Mouse (Mus musculus) kidney, adult 8-10 months (tissue): ENCODE measurements at regions not wholly inside any gene's neighbourhood (a gene's known extent, or its start where the extent isn't known, plus 50 kb on each side); places are given as distances from the start of the nearest gene placed in this dataset.
A peak's percentile ranks its signal among the peaks of the same experiment; 100 is the strongest.

Source experiments
- DNase-seq, 2 experiments: peaks; one replicate each; pipeline ENCODE4 v3.0.0; 2022

DNA sequence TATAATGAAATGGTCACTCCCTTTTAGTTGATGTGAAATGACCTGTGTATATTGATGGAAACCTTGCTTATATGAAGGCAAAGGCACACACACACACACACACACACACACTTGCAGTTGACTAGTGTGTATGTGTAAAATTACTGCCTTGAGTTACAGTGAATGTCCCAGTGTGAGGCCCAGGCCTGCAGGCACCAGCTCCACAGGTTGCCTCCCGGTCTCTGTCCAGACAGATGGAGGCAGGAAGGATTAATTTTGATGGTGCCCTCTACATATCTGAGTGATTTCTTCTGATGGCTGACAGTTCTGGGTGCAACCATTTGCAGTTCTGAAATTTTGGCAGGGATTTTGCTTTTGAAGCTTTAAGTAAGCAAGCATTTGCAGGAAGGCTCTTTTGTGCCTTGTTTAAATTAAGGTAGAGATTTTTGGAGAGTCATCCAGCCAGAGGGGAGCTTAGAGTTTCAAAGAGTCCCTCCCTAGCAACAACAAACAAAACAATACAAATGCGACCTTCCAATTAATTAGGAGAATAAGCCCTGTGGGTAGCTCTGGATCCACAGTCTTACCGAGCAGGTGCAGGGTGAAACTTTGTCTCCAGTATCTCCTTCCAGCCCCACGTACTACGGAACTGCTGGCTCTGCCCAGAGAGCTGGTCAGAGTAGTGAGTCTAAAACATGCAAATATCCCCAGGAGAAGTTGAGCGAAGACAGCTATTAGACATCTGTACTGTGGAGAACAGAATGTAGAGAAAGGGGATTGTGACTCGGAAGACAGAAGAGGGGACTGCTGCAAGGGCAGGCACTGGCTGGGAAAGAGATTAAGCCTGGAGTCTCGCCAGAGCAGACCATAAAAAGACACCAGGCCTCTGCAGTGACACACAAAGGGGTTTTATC lies 87.5 kb upstream of the Tut7 start:
- DNase-seq, result no peak

DNA sequence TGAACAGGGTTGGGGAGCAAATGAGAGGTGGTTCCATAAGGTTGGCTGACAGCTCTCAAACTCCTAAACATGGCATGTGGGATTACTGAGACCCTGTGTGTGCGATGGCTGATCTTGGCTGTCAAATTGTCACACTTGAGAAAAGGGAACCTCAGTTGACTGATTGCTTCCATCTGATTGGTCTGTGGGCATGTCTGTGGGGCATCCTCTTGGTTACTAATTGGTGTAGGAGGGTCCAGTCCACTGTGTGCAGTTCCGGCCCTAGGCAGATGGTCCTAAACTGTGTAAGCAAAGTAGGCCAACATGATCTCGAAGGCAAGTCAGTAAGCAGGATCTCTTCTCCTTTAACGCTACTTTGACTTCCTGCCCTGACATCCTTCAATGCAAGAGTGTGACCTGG lies 86.5 kb upstream of the Tut7 start:
- DNase-seq, result no peak

DNA sequence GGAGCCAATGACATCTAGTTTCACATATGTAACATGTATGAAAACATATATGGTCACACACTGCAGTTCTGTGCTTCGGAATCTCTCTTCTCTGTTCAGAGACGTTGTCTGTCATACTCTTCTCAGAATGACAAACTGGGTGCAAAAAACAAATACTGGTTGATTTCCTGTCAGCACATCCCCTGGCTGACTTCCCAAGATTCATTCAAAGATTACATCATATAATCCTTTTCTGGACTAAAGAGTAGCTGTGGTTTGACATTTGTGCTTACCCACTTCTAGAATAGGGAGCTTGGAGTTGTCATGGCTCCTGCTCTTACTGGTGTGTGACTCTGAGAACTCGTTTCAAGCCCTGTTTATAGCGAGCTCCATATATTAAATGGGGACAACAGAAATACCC lies 85.8 kb upstream of the Tut7 start:
- DNase-seq, result no peak

DNA sequence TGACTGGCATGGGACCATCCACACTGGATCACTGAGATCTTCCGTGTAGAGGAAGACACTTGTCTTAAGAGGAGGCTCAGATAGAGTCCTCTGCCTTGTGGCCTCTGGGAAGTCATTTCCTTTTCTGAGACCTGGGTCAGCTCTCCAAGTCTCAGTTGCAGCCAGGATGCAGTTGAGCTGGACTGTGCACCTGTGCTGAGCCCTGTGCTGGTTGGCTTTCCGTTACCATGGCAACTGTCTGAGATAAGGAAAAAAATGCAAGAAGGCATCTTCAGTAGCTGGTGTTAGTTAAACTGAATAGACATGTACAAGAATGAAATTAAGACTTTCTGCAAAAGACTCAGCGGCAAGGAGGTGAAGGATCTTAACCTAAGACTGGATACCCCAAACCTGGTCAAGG lies 82.5 kb upstream of the Tut7 start:
- no peak for DNase-seq

DNA sequence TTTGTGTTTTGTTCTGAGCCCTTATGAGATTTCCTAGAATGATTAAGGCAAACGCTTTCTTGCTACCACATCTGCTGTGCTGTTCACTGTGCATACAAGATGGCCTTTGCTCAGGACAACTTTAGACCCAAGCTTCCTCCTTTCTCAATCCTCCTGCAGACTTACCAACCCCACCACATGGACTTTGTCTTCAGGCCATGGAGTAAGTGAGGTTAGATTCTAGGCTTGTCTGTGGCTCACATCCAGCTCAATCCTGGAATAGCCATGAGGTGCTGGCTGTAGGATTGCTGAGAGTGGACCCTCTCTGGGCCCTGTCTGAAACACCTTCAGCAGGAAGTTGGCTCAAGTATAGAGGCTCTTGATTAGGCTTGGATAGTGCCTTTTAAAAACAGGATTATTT lies 81.5 kb upstream of the Tut7 start:
- peak; percentile 45 to 60 for DNase-seq

DNA sequence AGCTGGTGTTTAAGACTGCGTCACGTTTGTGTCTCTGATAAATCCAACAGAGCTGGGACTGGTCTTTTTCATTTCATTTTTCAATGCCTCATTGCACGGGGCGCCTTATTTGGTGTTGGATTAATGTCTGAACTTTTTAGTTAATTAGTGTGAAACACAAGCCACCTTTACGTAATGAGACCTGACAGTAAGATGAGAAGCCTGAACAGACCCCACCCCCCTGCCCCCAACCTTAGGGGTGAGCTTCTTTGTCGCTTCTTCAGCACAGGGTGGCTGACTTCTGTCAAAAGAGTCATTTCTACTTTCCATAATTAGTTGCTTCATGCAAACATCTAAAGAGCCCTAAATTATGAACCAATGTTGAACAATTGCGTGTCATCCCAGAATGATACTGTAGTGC lies 76.6 kb upstream of the Tut7 start:
- no peak for DNase-seq

DNA sequence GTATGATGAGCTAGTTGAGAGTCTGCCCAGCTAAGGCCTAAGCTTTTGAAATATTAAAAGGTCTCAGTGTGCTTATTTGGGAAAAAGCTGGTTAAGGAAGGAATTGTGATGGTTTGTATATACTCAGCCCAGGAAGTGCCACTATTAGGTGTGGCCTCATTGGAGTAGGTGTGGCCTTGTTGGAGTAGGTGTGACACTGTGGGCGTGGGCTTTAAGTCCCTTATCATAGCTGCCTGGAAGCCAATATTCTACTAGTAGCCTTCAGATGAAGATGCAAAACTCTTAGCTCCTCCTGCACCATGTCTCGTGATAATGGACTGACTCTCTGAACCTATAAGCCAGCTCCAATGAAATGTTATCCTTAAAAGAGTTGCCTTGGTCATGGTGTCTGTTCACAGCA lies 72.8 kb upstream of the Tut7 start:
- no peak for DNase-seq

DNA sequence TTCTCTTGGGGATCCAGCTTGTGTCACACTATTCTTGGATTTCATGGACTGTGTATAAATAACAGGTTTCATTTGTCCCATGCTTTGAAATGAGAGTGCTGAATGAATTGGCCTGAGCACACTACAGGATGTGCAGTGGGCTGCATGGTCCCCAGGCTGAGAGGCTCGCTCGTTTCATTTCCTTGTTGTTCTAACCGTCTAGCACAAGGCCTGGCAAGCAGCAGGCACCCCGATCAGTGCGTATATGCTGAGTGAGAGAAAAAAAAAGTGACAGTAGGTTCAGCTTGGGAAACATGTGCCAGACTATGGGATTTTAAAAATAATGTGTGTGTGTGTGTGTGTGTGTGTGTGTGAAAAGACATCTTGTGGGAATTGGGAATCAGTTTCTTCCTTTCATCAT lies 71.1 kb upstream of the Tut7 start:
- no peak for DNase-seq

DNA sequence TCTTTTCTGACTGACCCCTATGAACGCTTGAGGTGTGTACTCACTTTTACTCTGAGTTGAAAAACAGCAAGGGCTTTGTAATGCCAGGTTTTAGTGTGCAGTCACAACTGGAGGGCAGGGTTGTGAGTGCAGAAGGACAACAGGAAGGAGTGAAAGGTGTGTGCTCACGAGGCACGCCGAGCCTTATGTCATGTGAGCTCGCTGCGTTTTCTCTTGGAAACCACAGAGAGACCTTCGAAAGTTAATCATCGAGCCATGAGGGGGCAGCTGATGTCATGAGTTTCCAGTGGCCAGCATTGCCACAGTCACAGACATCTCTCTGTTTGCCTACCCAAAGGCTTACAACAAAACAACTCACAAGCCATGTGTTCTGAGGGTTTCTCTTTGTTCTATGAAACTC lies 70.0 kb upstream of the Tut7 start:
- DNase-seq, result peak; percentile 47 to 58

DNA sequence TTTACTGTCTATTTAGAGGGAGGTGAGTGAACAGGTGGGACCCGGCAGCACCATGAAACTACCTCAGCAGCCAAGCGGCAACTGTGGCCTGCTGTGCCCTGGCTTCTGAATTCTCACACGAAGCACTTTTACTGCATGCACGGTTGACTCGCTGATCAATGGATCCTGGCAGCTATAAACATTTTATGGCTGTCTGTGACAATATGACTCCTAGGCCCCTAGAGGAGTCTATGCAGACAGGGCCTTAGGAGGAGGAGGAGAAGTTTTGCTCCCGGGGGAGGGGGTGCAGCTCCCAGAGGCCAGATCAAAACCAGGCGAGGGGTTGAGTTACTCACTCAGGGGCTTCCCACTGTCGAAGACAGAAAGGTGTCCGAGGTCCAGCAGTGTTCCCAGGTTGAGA lies 69.4 kb upstream of the Tut7 start:
- DNase-seq, result no peak

DNA sequence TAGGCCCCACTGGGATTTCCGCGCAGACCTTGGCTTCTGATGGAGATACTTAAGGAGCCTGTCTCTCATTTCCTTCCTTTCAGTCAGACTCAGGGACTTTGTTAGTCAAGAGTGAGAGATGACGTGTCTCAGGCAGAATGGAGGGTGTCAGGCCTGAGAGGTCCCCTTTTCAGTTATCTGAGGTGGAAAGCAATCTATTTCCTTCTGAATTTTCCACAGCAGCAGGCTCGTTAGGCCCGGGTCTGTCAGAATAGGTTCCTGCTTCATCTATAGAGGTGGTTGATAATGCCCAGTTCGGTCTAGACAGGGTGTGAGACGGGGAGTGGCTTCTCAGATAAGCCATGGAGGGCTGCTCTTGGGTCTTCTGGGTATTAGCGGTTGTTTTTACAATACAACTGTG lies 68.8 kb upstream of the Tut7 start:
- no peak for DNase-seq

DNA sequence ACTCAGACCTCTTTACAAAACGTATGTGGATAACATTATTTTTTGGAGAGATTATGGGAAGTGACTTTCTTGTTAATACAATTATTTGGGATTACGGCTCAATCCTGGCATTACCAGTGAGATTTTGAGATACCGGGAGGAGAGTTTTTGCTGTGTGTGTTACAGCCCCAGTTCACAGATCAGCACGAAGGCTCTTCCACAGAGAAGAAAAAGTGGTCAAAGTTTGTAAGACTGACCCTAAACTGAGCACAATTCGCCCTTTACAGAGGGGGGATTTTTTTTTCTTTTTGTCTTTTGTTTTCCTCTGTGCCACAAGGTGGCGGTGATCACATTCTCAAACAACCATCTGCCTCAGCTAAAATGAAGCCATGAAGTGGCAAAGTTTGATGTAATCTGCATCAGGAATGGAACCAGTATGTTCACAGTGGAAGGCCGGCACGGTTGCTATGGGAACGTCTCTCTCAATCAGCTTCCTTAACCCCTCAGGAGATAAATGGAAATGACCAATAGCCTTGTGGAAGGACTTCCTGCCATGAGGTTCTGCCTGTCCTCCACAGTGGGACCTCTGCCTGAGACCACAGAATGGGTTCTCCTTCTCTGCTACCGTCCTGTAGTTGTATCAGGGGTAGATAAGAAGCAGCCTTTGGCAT lies 66.6 kb upstream of the Tut7 start:
- peak; percentile 41 to 46 for DNase-seq

DNA sequence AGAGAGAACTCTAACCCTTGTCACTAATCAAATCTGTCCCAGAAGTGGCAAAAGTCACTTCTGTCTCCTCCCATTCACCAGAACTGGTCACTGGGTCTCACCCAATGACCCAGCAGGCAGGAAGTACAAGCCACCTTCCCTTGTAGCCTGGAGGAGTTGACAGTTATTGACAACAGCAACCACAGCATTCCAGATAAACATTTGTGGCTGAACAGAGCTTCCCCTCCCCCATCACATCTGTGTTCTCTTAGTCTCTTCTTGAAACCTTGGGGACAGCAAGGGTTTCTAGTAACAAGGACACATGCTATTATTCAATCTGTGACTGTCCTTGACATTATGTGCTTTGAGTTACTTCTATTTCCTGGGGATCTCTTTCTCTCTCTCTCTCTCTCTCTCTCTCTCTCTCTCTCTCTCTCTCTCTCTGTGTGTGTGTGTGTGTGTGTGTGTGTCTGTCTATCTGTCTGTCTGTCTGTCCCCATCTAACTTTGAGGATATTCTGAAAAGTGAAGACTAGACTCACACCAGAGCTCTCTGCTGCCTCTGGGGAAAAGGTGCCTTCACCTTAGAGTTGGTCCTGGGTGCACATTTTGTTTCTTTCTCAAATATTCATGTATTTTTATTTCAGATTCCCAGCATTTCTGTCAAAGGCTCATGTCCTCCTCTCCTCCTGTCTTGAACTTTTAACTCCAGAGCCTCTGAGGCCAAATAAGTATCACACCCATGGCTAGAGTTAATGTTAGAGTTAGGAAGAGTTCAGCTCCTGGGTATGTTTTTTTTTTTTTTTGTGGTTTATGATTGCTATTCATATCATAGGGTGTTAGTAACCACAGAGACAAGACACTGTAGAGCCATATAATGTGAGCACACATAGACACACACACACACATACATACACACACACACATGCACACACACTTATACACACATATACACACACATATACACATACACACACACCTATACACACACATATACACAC lies 65.4 kb upstream of the Tut7 start:
- no peak for DNase-seq

DNA sequence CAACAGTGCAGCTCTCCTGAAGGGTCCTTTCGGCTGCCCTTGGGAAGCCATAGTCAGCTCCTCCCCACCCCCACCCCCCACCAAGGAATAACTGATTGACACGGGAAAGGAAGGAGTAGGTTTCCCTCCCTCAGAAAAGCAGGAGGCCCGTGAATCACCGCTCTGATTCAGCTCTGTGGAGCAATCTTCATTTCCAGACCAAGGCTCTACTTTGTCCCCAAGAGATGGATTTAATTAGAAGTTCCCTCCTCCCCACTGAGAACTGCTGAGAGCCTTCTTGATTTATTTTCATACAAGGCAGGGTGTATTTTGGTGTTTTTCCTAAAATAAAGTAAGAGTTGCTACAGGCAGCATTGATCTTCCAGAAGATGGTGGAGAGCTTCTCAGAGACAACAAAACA lies 64.4 kb upstream of the Tut7 start:
- no peak for DNase-seq

DNA sequence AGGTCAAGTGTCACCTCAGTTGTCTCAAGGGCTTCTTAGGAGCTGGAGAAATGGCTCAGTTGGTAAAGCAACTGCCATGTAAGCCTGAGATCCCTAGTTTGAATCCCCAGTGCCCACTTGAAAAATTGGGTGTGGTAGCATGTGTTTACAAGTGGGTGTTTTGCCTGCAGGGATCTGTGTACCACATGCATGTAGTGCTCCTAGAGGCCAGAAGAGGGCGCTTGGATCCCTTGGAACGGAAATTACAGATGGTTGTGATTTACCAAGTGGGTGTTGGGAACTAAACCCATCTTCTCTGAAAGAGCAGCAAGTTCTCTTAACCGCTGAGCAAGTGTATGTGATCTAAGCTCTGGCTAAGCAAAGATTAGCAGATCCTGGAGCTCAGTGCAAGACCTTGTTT lies 63.6 kb upstream of the Tut7 start:
- no peak for DNase-seq

DNA sequence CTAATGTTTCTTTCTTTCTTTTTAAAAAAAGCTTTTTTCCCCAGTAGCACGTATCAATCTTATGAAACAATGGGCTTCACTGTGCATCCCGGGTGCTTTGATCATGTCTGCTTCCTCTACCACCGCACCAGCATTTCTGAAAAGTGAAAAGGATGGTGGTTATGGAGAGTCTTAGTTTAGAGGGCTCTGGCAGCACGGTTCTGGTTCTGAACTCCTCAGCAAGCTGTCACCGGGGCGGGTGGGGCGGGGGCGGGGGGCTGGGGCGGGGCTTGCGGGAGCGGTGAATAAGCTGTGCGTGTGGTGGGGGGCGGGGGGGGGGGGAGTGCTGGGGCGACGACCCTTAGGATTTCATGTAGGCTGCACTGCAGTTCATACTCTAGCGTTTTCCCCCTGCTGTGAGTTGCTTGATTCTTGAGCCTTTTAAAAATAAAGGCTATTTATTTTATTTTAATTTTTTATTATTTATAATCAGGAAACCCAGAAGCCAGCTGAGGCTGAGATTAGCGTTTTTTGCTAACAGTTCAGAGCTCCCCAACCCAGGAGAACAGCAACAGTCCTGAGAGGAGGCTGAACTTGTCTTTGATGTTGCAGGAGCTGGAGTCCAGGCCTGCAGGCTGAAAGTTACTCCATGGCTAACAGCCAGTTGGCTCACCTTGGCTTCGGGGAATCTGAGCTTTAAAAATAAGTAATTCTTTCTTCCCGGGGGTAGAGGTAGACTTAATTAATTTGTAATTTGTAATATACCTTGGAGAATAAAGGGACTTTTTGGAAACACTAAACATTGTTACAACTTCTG lies 59.2 kb upstream of the Tut7 start:
- DNase-seq, result peak; percentile 29 to 38

DNA sequence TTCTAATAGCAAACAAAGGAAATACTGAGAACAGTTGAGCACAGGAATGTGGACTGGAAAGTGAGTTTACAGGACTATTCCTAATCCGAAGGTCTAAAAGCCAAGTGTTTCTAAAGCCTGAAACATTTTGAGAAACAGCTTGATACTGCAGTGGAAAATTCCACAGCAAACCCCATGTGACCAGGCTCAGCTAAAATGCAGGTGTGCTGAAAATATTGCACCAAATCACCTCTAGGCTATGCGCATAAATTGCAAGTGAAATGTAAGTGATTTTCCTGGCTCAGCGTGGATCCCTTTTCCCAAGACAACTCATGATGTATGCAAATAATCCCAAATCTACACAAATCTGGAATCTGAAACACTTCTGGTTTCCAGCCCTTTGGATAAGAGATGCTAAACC lies 57.1 kb upstream of the Tut7 start:
- peak in 1 of 2 experiments; percentile 20 for DNase-seq

DNA sequence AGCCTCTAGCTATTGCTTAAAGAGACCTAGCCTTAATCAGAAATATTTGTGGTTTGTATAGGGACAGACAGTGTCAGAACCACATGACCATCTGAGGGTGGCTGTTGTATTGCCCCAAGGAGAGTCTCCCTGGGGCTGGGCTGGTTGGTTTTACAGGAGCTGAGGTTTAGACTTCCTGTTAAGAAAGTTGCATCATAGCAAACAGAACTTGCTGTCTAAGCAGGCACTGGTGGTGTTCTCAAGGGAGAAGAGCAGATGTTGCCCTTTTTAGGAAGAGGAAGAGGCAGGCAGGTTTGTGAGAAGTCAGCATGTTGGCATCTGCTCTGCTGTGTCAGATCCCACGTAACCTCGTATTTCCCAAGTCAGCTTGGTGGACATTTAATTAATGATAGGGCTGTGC lies 52.7 kb upstream of the Tut7 start:
- DNase-seq, result peak in 1 of 2 experiments; percentile 24

DNA sequence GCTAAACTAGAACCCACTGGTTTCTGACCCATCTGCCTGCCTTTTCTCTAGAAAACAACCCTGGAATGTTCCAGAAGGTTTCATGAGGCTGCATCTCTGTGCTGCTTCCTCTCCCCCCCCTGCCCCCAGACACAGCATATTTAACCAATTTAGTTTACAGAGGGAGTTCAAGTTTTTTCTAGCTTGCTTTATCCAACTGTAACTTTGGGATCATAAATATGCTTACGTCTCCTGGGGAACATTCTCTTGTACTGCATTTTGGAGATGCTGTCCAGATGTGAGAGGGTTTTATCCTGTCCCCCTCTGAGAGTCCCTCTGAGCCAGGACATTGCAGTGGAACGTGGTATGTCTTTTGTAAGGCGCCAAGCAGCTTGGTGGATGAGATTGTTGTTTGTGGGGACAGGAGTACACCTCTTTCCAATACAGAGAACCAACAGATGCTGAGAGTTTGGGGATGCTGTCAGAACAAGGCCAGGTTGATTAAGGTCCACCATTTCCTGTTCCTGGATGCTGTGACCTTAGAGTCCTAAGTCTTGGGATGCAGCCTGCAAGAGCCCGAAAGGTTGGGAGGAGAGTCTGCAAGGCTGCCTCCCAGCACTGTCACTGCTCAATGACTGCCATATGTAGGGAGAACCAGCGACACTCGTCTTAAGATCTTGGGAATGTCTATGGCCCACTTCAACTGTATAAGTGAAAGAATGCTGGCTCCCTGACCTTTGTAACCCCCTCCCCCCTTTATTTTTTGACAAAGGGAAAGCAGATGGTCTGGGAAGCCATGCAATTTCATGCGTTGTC lies 51.4 kb upstream of the Tut7 start:
- no peak for DNase-seq
